Mouse (Mus musculus) heart, postnatal 10 days (tissue): Measurements from ENCODE around the gene Cd55. TPM values are rescaled to one million over a fixed set of nuclear protein-coding genes. Genes with fewer than 3 reads are reported as not detected.
A peak's percentile ranks its signal among the peaks of the same experiment; 100 is the strongest.
"Not testable (repeated sequence)": the region's sequence is repeated elsewhere in the genome, so short reads cannot be mapped to it uniquely, and the experiment has no call there.

Experiments
- DNase-seq, 2 experiments: peaks; one replicate each; pipeline ENCODE4 v3.0.0; 2021
- intact Hi-C: fragments of 180-260 bp; cut with DNase I; formaldehyde crosslinking; loops from one replicate; pipeline ENCODE4 v1.15.1; 2025
- total RNA-seq, 2 experiments: library from RNA; stranded (reverse); gene quantifications; 2 replicates each; pipeline ENCODE4 v1.2.3; 2021

Gene Cd55
- total RNA-seq, 2 experiments from 2014 or later: 13.7 to 16.5 TPM

GRCm38 (mm10) chr1:130427175-130427853, 35.2 kb downstream of the Cd55 start:
- intact Hi-C loops, DNase-seq: not testable (repeated sequence)

GRCm38 (mm10) chr1:130422664-130423111, 39.9 kb downstream of the Cd55 start, which contains the start of gene Cd55b:
Gene Cd55b (minus strand): TSS chr1:130423009.
- intact Hi-C loops: no loop called here
- peak; percentile 29 to 35 for DNase-seq

- DNase-seq, intact Hi-C loops: not testable (repeated sequence)
Measured at GRCm38 (mm10) chr1:130422033-130422432, 40.5 kb downstream of the Cd55 start.

- intact Hi-C loops, DNase-seq: not testable (repeated sequence)
Measured at GRCm38 (mm10) chr1:130397109-130397508, 65.4 kb downstream of the Cd55 start.

Other genes with a start within 250 kb of the Cd55 start
- gene Cd55b, start 39.7 kb downstream of the Cd55 start, total RNA-seq: under 1 TPM in 1 of 2 experiments, not detected in 1; 0.35 TPM
- gene Zp3r, start 166.9 kb upstream of the Cd55 start, total RNA-seq: not detected
- not detected for gene C4bp, start 198.9 kb upstream of the Cd55 start, total RNA-seq